Mouse (Mus musculus): ENCODE results near the gene Lrrfip1. TPM values are rescaled to one million over a fixed set of nuclear protein-coding genes. Genes with fewer than 3 reads are reported as not detected.
A peak's percentile ranks its signal among the peaks of the same experiment; 100 is the strongest.

Gene Lrrfip1
- polyA plus RNA-seq, 1 experiment from 2014 or later, result 50.8 TPM

DNA sequence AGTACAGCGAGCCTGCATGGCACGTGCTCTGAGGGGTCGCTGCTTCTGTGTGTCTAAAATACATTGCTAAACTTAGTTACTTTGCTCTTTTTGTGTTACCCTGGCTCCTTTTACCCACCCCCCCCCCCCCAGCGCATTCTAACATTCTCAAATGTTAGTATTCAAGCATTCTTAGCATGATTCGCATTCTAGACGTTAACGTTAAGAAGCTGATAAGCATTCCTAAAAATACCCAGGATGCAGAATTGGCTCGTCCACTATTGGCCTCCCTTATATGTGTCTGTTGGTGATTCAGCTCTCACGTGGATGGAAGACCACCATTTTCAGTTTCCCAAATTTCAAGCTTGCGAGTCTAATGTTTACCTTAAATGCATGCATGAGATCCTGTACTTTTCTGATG lies 86.5 kb downstream of the Lrrfip1 start:
- no peak for ATAC-seq (ENCODE audit: low FRiP score, low TSS enrichment)
- H3K27me3 ChIP-seq (ENCODE audit: insufficient read depth, low read length), result no peaks in the 10 kb centered on the region
- H3K9me3 ChIP-seq (ENCODE audit: low read length), result no peaks in the 10 kb centered on the region
- 0 out of 2 replicates have a peak overlapping the region, but pooled peaks have one; percentile 33 for H3K9ac ChIP-seq (replicated peaks; ENCODE audit: low read length)
- H3K36me3 ChIP-seq (ENCODE audit: insufficient read depth, low read length), result no peaks in the 10 kb centered on the region
- H3K27ac ChIP-seq (ENCODE audit: low read length), result peak overlapping the region; percentile 70; the same call in 1 of the 2 replicates
- H3K4me3 ChIP-seq (ENCODE audit: low read length), result no peak overlapping the region
- WGBS, result 71% methylated on average over 10 of the region's 10 CpGs
- H3K4me2 ChIP-seq (replicated peaks; ENCODE audit: low read depth, low read length), result no peak overlapping the region
- peaks cover 41% of the 10 kb centered on the region for H3K4me1 ChIP-seq (ENCODE audit: insufficient read depth, low read length)

DNA sequence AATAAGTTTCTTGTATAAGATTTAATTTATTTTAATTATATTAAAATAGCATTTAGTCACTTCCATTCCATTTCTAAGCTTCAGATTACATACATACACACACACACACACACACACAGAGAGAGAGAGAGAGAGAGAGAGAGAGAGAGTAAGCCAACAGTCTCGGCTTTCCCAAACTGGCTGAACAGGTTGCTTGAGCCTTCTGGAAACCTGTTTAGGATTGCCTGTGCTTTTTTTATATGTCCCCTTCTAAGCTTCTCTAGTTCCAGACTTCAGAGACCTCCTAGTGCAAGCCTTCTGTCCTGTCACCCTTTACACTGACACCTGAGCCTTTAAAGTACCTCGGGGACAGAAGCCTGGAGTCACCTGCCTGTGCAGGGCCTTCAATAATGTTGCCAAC lies 87.1 kb downstream of the Lrrfip1 start:
- Histone ChIP-seq H3K36me3 (ENCODE audit: insufficient read depth, low read length) (no peaks in the 10 kb centered on the region), H3K9me3 (ENCODE audit: low read length) (no peaks in the 10 kb centered on the region), H3K27me3 (ENCODE audit: insufficient read depth, low read length) (no peaks in the 10 kb centered on the region), H3K9ac (replicated peaks; ENCODE audit: low read length) (no peak overlapping the region), H3K4me2 (replicated peaks; ENCODE audit: low read depth, low read length) (no peak overlapping the region), H3K27ac (ENCODE audit: low read length) (peak overlapping the region; percentile 1; the same call in 1 of the 2 replicates), H3K4me3 (ENCODE audit: low read length) (no peak overlapping the region), H3K4me1 (ENCODE audit: insufficient read depth, low read length) (peaks cover 36% of the 10 kb centered on the region)
- 32% methylated on average over 2 of the region's 2 CpGs for WGBS
- no peak for ATAC-seq (ENCODE audit: low FRiP score, low TSS enrichment)

DNA sequence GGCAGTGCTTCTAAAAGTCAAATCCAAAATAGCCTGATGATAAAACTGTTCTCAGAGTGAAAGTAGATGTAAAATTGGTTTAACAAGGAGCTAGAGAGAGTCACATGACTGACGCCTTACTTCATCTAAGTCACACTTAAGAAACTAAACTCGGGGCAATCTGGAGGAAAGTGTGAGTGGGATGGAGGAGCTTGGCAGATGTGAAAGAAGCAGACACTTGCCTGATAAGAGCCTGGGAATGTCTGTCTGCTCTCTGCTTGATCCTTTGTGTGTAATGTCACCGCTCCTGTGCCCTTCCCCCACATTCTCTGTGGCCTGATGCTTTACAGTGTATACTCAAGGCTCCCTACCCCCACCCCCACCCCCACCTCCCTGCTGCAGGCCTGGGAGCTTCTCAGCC lies 87.8 kb downstream of the Lrrfip1 start:
- Histone ChIP-seq H3K27me3 (ENCODE audit: insufficient read depth, low read length) (no peaks in the 10 kb centered on the region), H3K9ac (replicated peaks; ENCODE audit: low read length) (no peak overlapping the region), H3K36me3 (ENCODE audit: insufficient read depth, low read length) (no peaks in the 10 kb centered on the region), H3K9me3 (ENCODE audit: low read length) (no peaks in the 10 kb centered on the region), H3K4me2 (replicated peaks; ENCODE audit: low read depth, low read length) (no peak overlapping the region), H3K4me1 (ENCODE audit: insufficient read depth, low read length) (peaks cover 37% of the 10 kb centered on the region), H3K4me3 (ENCODE audit: low read length) (no peak overlapping the region), H3K27ac (ENCODE audit: low read length) (no peak overlapping the region)
- WGBS, result 37% methylated on average over 3 of the region's 3 CpGs
- ATAC-seq (ENCODE audit: low FRiP score, low TSS enrichment), result no peak

DNA sequence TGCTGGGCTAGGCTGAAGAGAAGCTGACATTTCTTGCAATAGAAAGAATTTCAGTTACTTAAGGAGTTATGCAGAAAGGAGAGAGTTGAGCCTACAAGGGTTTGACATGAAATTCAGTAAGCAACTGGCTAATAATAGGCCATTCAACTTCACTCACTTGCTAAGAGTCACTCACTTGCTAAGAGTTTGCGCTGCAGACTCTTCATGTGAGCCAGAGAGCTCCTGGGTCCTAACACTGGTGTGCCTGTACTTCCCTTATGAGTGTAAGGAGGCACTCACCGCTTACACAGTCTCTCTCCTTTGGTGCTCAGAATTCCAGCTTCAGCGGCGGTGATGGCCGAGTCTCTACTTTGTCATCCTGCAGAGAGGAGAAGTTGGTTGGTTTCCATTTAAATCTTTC lies 88.2 kb downstream of the Lrrfip1 start:
- Histone ChIP-seq H3K4me2 (replicated peaks; ENCODE audit: low read depth, low read length) (no peak overlapping the region), H3K9ac (replicated peaks; ENCODE audit: low read length) (no peak overlapping the region), H3K27ac (ENCODE audit: low read length) (no peak overlapping the region), H3K4me1 (ENCODE audit: insufficient read depth, low read length) (peaks cover 40% of the 10 kb centered on the region), H3K9me3 (ENCODE audit: low read length) (no peaks in the 10 kb centered on the region), H3K4me3 (ENCODE audit: low read length) (no peak overlapping the region), H3K27me3 (ENCODE audit: insufficient read depth, low read length) (no peaks in the 10 kb centered on the region), H3K36me3 (ENCODE audit: insufficient read depth, low read length) (no peaks in the 10 kb centered on the region)
- ATAC-seq (ENCODE audit: low FRiP score, low TSS enrichment), result no peak
- WGBS, result 88% methylated on average over 5 of the region's 5 CpGs

DNA sequence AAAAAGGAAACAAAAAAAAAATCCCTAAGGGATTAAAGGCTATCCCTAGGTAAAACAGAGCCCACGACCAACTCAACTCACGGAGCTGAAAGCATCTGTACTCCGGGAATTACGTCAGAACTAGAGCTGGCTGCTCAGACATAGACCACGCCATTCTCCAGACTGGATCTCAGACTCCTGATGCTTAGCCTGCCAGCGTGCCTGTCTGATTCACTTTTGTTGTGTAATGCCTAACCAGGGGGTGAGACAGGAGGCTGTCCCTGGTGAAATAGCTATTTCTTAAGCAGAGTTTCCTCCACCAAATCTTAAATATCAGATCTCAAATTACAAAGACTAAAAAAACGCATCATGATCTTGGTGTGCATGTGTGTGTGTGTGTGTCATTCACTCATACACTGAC lies 89.5 kb downstream of the Lrrfip1 start:
- no peaks in the 10 kb centered on the region for H3K9me3 ChIP-seq (ENCODE audit: low read length)
- WGBS, result 77% methylated on average over 7 of the region's 7 CpGs
- H3K4me1 ChIP-seq (ENCODE audit: insufficient read depth, low read length), result peaks cover 40% of the 10 kb centered on the region
- H3K27me3 ChIP-seq (ENCODE audit: insufficient read depth, low read length), result no peaks in the 10 kb centered on the region
- no peak overlapping the region for H3K4me3 ChIP-seq (ENCODE audit: low read length)
- ATAC-seq (ENCODE audit: low FRiP score, low TSS enrichment), result no peak
- H3K4me2 ChIP-seq (replicated peaks; ENCODE audit: low read depth, low read length), result no peak overlapping the region
- no peaks in the 10 kb centered on the region for H3K36me3 ChIP-seq (ENCODE audit: insufficient read depth, low read length)
- no peak overlapping the region for H3K9ac ChIP-seq (replicated peaks; ENCODE audit: low read length)
- no peak overlapping the region for H3K27ac ChIP-seq (ENCODE audit: low read length)

DNA sequence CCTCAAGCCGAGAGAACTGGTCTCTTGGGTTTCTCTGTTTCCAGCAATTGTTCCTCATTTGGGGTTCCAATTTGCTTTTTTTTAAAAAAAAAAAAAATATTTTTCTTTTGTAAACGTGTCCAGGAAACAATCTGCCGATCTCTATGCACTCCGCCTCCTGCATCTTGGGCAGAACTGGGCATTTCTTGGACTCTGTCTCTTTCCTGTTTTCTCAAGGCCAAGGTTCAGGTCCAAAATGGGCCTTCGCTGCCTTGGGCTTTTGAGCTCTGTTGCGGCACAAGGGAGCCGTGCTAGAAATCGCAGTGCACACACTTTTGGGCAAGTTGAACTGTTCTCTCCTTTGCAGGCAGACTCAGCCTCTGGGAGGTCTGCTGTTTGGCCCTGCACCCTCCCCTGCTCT lies 90.4 kb downstream of the Lrrfip1 start:
- H3K27ac ChIP-seq (ENCODE audit: low read length), result 0 out of 2 replicates have a peak overlapping the region, but pooled peaks have one; percentile 30
- no peak overlapping the region for H3K4me2 ChIP-seq (replicated peaks; ENCODE audit: low read depth, low read length)
- no peak overlapping the region for H3K4me3 ChIP-seq (ENCODE audit: low read length)
- ATAC-seq (ENCODE audit: low FRiP score, low TSS enrichment), result no peak
- no peak overlapping the region for H3K9ac ChIP-seq (replicated peaks; ENCODE audit: low read length)
- H3K9me3 ChIP-seq (ENCODE audit: low read length), result no peaks in the 10 kb centered on the region
- WGBS, result 69% methylated on average over 8 of the region's 8 CpGs
- H3K36me3 ChIP-seq (ENCODE audit: insufficient read depth, low read length), result no peaks in the 10 kb centered on the region
- H3K4me1 ChIP-seq (ENCODE audit: insufficient read depth, low read length), result peaks cover 38% of the 10 kb centered on the region
- H3K27me3 ChIP-seq (ENCODE audit: insufficient read depth, low read length), result no peaks in the 10 kb centered on the region

DNA sequence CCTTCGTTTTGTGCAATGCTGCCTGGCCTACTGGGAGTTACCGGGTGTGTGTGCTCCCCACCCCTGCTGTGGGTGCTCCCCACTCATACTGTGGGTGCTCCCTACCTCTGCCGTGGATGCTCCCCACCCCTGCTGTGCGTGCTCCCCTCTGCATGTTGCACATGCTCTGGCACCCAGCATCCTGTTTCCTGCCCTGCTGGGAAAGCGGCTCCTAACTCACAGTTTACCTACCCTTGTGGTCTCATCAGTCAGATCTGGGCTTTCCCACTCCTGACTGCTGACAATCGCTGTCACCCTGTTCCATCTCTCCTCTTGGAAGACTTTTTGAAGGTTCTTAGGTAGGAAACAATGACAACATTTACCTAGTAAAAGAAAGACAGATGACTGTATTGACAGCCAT lies 91.9 kb downstream of the Lrrfip1 start:
- no peak overlapping the region for H3K4me3 ChIP-seq (ENCODE audit: low read length)
- no peaks in the 10 kb centered on the region for H3K9me3 ChIP-seq (ENCODE audit: low read length)
- H3K4me2 ChIP-seq (replicated peaks; ENCODE audit: low read depth, low read length), result no peak overlapping the region
- H3K27ac ChIP-seq (ENCODE audit: low read length), result no peak overlapping the region
- H3K9ac ChIP-seq (replicated peaks; ENCODE audit: low read length), result no peak overlapping the region
- ATAC-seq (ENCODE audit: low FRiP score, low TSS enrichment), result no peak
- 80% methylated on average over 6 of the region's 6 CpGs for WGBS
- H3K27me3 ChIP-seq (ENCODE audit: insufficient read depth, low read length), result no peaks in the 10 kb centered on the region
- peaks cover 31% of the 10 kb centered on the region for H3K4me1 ChIP-seq (ENCODE audit: insufficient read depth, low read length)
- H3K36me3 ChIP-seq (ENCODE audit: insufficient read depth, low read length), result no peaks in the 10 kb centered on the region

DNA sequence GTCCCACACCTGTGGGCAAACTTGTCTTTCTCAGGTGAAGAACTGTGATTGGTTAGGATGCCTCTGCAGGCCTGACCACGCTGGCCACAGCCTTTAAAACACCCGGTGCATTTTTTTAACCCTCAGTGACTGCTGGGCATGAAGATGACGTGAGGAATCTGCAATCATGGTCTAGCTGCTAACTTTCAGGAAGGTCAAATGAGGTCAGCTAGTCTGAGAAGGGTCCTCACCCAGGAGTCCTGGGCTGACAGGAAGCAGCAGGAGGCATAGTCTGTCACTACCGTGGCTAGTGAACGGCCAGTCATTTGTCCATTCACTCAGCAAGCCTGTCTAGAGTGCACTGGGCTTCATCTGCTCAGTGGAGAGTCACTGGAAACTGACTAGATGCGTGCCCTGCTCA lies 93.9 kb downstream of the Lrrfip1 start:
- Histone ChIP-seq H3K4me3 (ENCODE audit: low read length) (no peak overlapping the region), H3K4me2 (replicated peaks; ENCODE audit: low read depth, low read length) (no peak overlapping the region), H3K9ac (replicated peaks; ENCODE audit: low read length) (no peak overlapping the region), H3K36me3 (ENCODE audit: insufficient read depth, low read length) (no peaks in the 10 kb centered on the region), H3K27ac (ENCODE audit: low read length) (no peak overlapping the region), H3K9me3 (ENCODE audit: low read length) (no peaks in the 10 kb centered on the region), H3K4me1 (ENCODE audit: insufficient read depth, low read length) (peaks cover 34% of the 10 kb centered on the region), H3K27me3 (ENCODE audit: insufficient read depth, low read length) (no peaks in the 10 kb centered on the region)
- 53% methylated on average over 6 of the region's 6 CpGs for WGBS
- ATAC-seq (ENCODE audit: low FRiP score, low TSS enrichment), result no peak

DNA sequence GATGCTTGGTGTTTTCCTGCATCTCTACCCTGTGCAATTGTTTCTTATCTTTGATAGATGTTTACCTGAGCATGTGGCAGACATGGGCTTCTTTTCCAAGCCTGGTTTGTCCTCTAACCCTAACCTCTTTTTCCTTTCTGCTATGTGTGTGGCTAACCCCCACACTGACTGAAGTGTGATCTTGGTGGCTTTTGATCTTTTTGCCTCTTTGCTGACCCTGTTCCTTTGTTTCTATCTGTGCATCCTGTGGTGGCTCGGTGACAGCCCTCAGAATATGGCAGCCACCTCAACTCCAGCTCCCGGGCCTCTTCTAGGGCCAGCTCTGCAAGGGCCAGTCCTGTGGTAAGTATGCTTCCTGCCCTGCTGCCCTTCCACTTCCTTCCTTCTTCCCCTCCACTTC lies 94.8 kb downstream of the Lrrfip1 start:
- Histone ChIP-seq H3K4me1 (ENCODE audit: insufficient read depth, low read length) (peaks cover 34% of the 10 kb centered on the region), H3K27ac (ENCODE audit: low read length) (no peak overlapping the region), H3K4me3 (ENCODE audit: low read length) (no peak overlapping the region), H3K4me2 (replicated peaks; ENCODE audit: low read depth, low read length) (no peak overlapping the region), H3K9ac (replicated peaks; ENCODE audit: low read length) (no peak overlapping the region), H3K9me3 (ENCODE audit: low read length) (no peaks in the 10 kb centered on the region), H3K27me3 (ENCODE audit: insufficient read depth, low read length) (no peaks in the 10 kb centered on the region), H3K36me3 (ENCODE audit: insufficient read depth, low read length) (no peaks in the 10 kb centered on the region)
- no peak for ATAC-seq (ENCODE audit: low FRiP score, low TSS enrichment)
- 62% methylated on average over 2 of the region's 2 CpGs for WGBS

DNA sequence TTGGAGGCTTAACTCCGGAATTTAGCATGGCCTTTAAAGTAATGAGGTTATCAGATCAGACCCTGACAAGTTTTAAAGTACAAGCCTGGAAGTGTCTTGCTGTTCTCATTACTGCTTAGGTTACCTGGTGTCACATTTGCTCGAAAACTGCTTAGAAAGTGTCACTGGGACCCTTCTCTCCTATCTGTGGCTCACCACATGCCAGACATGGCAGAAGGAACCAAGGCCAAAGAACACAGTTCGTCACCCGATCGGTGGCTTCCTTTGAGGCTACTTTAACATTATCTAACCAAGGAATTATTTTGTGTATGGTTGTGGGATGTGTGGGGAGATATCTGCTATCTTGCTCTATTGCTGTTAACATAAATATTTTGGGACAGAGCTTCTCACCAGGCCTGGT lies 95.5 kb downstream of the Lrrfip1 start:
- H3K4me1 ChIP-seq (ENCODE audit: insufficient read depth, low read length), result peaks cover 31% of the 10 kb centered on the region
- no peak overlapping the region for H3K4me3 ChIP-seq (ENCODE audit: low read length)
- H3K9me3 ChIP-seq (ENCODE audit: low read length), result no peaks in the 10 kb centered on the region
- H3K27me3 ChIP-seq (ENCODE audit: insufficient read depth, low read length), result no peaks in the 10 kb centered on the region
- H3K9ac ChIP-seq (replicated peaks; ENCODE audit: low read length), result no peak overlapping the region
- ATAC-seq (ENCODE audit: low FRiP score, low TSS enrichment), result no peak
- no peak overlapping the region for H3K4me2 ChIP-seq (replicated peaks; ENCODE audit: low read depth, low read length)
- WGBS, result 79% methylated on average over 5 of the region's 5 CpGs
- H3K27ac ChIP-seq (ENCODE audit: low read length), result peak overlapping the region; percentile 45; the same call in 1 of the 2 replicates
- no peaks in the 10 kb centered on the region for H3K36me3 ChIP-seq (ENCODE audit: insufficient read depth, low read length)

Data from kidney, embryonic 16.5 days (tissue).